ENCODE assay signal across 18 mouse cellular contexts in genomic region chr19:47329102-47329501, GRCm38 (mm10).
A peak's percentile ranks its signal among the peaks of the same experiment; 100 is the strongest.
DNase-seq lines count a peak whose midpoint lies in the region; ATAC-seq and TF ChIP-seq lines count a peak whose summit lies in the region.
"Had no signal": no experiment of that assay in that cellular context is flagged by ENCODE, and none has a peak within 500 bp of the region (broad histone marks: within the 10 kb centered on the region; RNA-seq: fewer than 3 reads in every experiment).

No protein-coding gene starts in this region.

- no peak overlapping the region for H3K27ac ChIP-seq in heart, embryonic 12.5 days (ENCODE audit: poor library complexity, severe bottlenecking)
- H3K27ac ChIP-seq in lung, embryonic 14.5 days (ENCODE audit: low read depth), result peak overlapping the region; percentile 36; the same call in 1 of the 2 replicates
- 0 out of 2 replicates have a peak overlapping the region, but pooled peaks have one; percentile 66 for H3K27ac ChIP-seq in embryonic facial prominence, embryonic 13.5 days
- H3K27ac ChIP-seq in limb, embryonic 15.5 days, result peak overlapping the region; percentile 72; the same call in 1 of the 2 replicates

- no peak for TF ChIP-seq CTCF in lung, embryonic 14.5 days (IDR thresholded peaks at IDR 0.05; ENCODE audit: low read depth)

- H3K4me2 ChIP-seq in heart, embryonic 12.5 days, result no peak overlapping the region
- H3K4me2 ChIP-seq in lung, embryonic 14.5 days, result no peak overlapping the region
- no peak overlapping the region for H3K4me2 ChIP-seq in embryonic facial prominence, embryonic 13.5 days
- no peak overlapping the region for H3K4me2 ChIP-seq in limb, embryonic 15.5 days
- H3K4me2 ChIP-seq: liver, embryonic 11.5 days; lung, embryonic 15.5 days had no signal

- H3K9ac ChIP-seq in heart, embryonic 12.5 days, result 0 out of 2 replicates have a peak overlapping the region, but pooled peaks have one; percentile 29
- no peak overlapping the region for H3K9ac ChIP-seq in lung, embryonic 14.5 days
- no peak overlapping the region for H3K9ac ChIP-seq in embryonic facial prominence, embryonic 13.5 days
- no peak overlapping the region for H3K9ac ChIP-seq in limb, embryonic 15.5 days
- H3K9ac ChIP-seq: forebrain, postnatal 0 days; lung, embryonic 15.5 days had no signal

- 79% methylated on average over 1 of the region's 1 CpGs for WGBS in heart, embryonic 12.5 days
- WGBS in lung, embryonic 14.5 days, result 85% methylated on average over 1 of the region's 1 CpGs
- WGBS in embryonic facial prominence, embryonic 13.5 days, result 80% methylated on average over 1 of the region's 1 CpGs
- WGBS in limb, embryonic 15.5 days, result 82% methylated on average over 1 of the region's 1 CpGs

- no peaks in the 10 kb centered on the region for H3K27me3 ChIP-seq in heart, embryonic 12.5 days (replicated peaks)
- no peaks in the 10 kb centered on the region for H3K27me3 ChIP-seq in lung, embryonic 14.5 days (ENCODE audit: insufficient read depth, low read length)
- no peaks in the 10 kb centered on the region for H3K27me3 ChIP-seq in embryonic facial prominence, embryonic 13.5 days
- no peaks in the 10 kb centered on the region for H3K27me3 ChIP-seq in limb, embryonic 15.5 days
- H3K27me3 ChIP-seq: lung, embryonic 15.5 days had no signal

- no peaks in the 10 kb centered on the region for H3K9me3 ChIP-seq in heart, embryonic 12.5 days (replicated peaks)
- H3K9me3 ChIP-seq in lung, embryonic 14.5 days (ENCODE audit: low read depth, low read length), result no peaks in the 10 kb centered on the region
- H3K9me3 ChIP-seq in embryonic facial prominence, embryonic 13.5 days, result no peaks in the 10 kb centered on the region
- H3K9me3 ChIP-seq in limb, embryonic 15.5 days, result no peaks in the 10 kb centered on the region
- H3K9me3 ChIP-seq: G1E; lung, embryonic 15.5 days had no signal

- ATAC-seq in heart, embryonic 12.5 days (ENCODE audit: insufficient number of reproducible peaks, low FRiP score), result no peak
- no peak for ATAC-seq in lung, embryonic 14.5 days (ENCODE audit: insufficient read depth)
- ATAC-seq in embryonic facial prominence, embryonic 13.5 days (ENCODE audit: insufficient number of reproducible peaks, insufficient read depth, low FRiP score, low TSS enrichment, low read depth), result no peak
- no peak for ATAC-seq in limb, embryonic 15.5 days (ENCODE audit: insufficient number of reproducible peaks, low FRiP score, low TSS enrichment, low read depth)

- no peak overlapping the region for H3K4me3 ChIP-seq in heart, embryonic 12.5 days
- no peak overlapping the region for H3K4me3 ChIP-seq in lung, embryonic 14.5 days (ENCODE audit: low read depth, low read length)
- H3K4me3 ChIP-seq in embryonic facial prominence, embryonic 13.5 days, result no peak overlapping the region
- H3K4me3 ChIP-seq in limb, embryonic 15.5 days, result no peak overlapping the region
- H3K4me3 ChIP-seq: erythroblast, embryonic 14.5 days; gastrocnemius, adult 2 months; lung, embryonic 15.5 days had no signal

- peaks cover 66% of the 10 kb centered on the region for H3K4me1 ChIP-seq in heart, embryonic 12.5 days (replicated peaks)
- H3K4me1 ChIP-seq in lung, embryonic 14.5 days (ENCODE audit: insufficient read depth), result peaks cover 40% of the 10 kb centered on the region
- peaks cover 72% of the 10 kb centered on the region for H3K4me1 ChIP-seq in embryonic facial prominence, embryonic 13.5 days
- peaks cover 65% of the 10 kb centered on the region for H3K4me1 ChIP-seq in limb, embryonic 15.5 days

- H3K36me3 ChIP-seq in heart, embryonic 12.5 days, result no peaks in the 10 kb centered on the region
- H3K36me3 ChIP-seq in lung, embryonic 14.5 days (ENCODE audit: insufficient read depth), result no peaks in the 10 kb centered on the region
- H3K36me3 ChIP-seq in embryonic facial prominence, embryonic 13.5 days, result no peaks in the 10 kb centered on the region
- H3K36me3 ChIP-seq in limb, embryonic 15.5 days, result no peaks in the 10 kb centered on the region; the same call in 1 of the 2 replicates
- H3K36me3 ChIP-seq: G1E; lung, embryonic 15.5 days had no signal

- intact Hi-C loops in heart, postnatal 14 days (cut with DNase I), result no loop called here

- no peak for DNase-seq in heart, postnatal 14 days
- no peak for DNase-seq in lung, embryonic 14.5 days
- DNase-seq in lung, postnatal 36 days, result no peak
- DNase-seq in retina, embryonic 14.5 days (ENCODE audit: low spot score), result no peak
- no peak for DNase-seq in layer of hippocampus, adult 18-20 months (ENCODE audit: low spot score in 2 of 2)
- DNase-seq: adrenal gland, adult 2 months; cerebellum, adult 11 months; forebrain, postnatal 0 days; gastrocnemius, adult 2 months; kidney, adult 8-10 months; thymus, adult 18-20 months had no signal
